Mouse (Mus musculus) kidney, embryonic 14.5 days (tissue): ENCODE measurements around the gene Slc5a9. TPM values are rescaled to one million over a fixed set of nuclear protein-coding genes. Genes with fewer than 3 reads are reported as not detected.
A peak's percentile ranks its signal among the peaks of the same experiment; 100 is the strongest.

ENCODE experiments used
- ATAC-seq: fragments of 200-750 bp; cut with Nextera tagmentation; 2 replicates; pipeline ENCODE4 v1.8.0; 2017; ENCODE audit warnings: moderate number of reproducible peaks, mild to moderate bottlenecking, moderate TSS enrichment, moderate library complexity; ENCODE audit not compliant: low FRiP score, low TSS enrichment
- H3K27ac ChIP-seq: fragments of 300-500 bp; sonication (generic); 2 replicates; pipeline ENCODE4 v1.5.1; 2014; ENCODE audit warnings: low read depth, mild to moderate bottlenecking, low read length, moderate library complexity, mixed read lengths
- H3K27me3 ChIP-seq: fragments of 300-500 bp; sonication (generic); 2 replicates; pipeline ENCODE4 v1.6.1; 2014; ENCODE audit warnings: mild to moderate bottlenecking, low read length; ENCODE audit not compliant: control insufficient read depth, insufficient read depth
- H3K36me3 ChIP-seq: fragments of 300-500 bp; sonication (generic); 2 replicates; pipeline ENCODE4 v1.6.1; 2014; ENCODE audit warnings: low read length, mixed read lengths; ENCODE audit not compliant: control insufficient read depth, insufficient read depth
- H3K4me1 ChIP-seq: fragments of 300-500 bp; sonication (generic); 2 replicates; pipeline ENCODE4 v1.6.1; 2014; ENCODE audit warnings: low read length, mixed read lengths; ENCODE audit not compliant: control insufficient read depth, insufficient read depth
- H3K4me2 ChIP-seq: fragments of 300-500 bp; sonication (generic); replicated peaks from 2 replicates; pipeline ENCODE4 v1.6.1; 2014; ENCODE audit warnings: low read depth, mild to moderate bottlenecking, low read length
- H3K4me3 ChIP-seq: fragments of 300-500 bp; sonication (generic); 2 replicates; pipeline ENCODE4 v1.5.1; 2014; ENCODE audit warnings: mild to moderate bottlenecking, low read length
- H3K9ac ChIP-seq: fragments of 300-500 bp; sonication (generic); 2 replicates; pipeline ENCODE4 v1.6.1; 2014; ENCODE audit warnings: low read depth, mild to moderate bottlenecking, low read length, moderate library complexity
- H3K9me3 ChIP-seq: fragments of 300-500 bp; sonication (generic); 2 replicates; pipeline ENCODE4 v1.6.1; 2016; ENCODE audit warnings: low read length; ENCODE audit not compliant: control insufficient read depth
- WGBS: fragments of 180-500 bp; shearing (Covaris S2); extraction: QIAGEN DNeasy Blood & Tissue Kit; methylation state at CpG from one replicate; pipeline ENCODE4 v1.1.7; 2014; 5-methylcytosine and 5-hydroxymethylcytosine counted together
- polyA plus RNA-seq: library from polyadenylated mRNA; unstranded; fragments of >200 nt; fragmentation: Nextera tagmentation; extraction: Ambion mirVana; gene quantifications from 2 replicates; pipeline ENCODE4 v1.2.1, GENCODE M21; 2014

The Slc5a9 gene
- polyA plus RNA-seq, 1 experiment from 2014 or later, result 1.6 TPM

GRCm38 (mm10) chr4:111886018-111886417 lies 16.7 kb downstream of the Slc5a9 start:
- ATAC-seq, result peak; percentile 81
- Histone ChIP-seq H3K36me3 (no peaks in the 10 kb centered on the region), H3K27me3 (no peaks in the 10 kb centered on the region), H3K27ac (no peak overlapping the region), H3K4me3 (no peak overlapping the region), H3K4me2 (peak overlapping the region; percentile 24; the same call in 1 of the 2 replicates), H3K9me3 (no peaks in the 10 kb centered on the region), H3K4me1 (0 out of 2 replicates have a peak, but pooled peaks cover 3% of the 10 kb centered on the region), H3K9ac (no peak overlapping the region)
- 9% methylated on average over 7 of the region's 7 CpGs for WGBS

GRCm38 (mm10) chr4:111883543-111883942 lies 19.2 kb downstream of the Slc5a9 start:
- no peaks in the 10 kb centered on the region for H3K9me3 ChIP-seq
- no peak for ATAC-seq

GRCm38 (mm10) chr4:111880112-111880875 lies 22.4 kb downstream of the Slc5a9 start:
- no peaks in the 10 kb centered on the region for H3K9me3 ChIP-seq
- no peak overlapping the region for H3K9ac ChIP-seq
- no peak for ATAC-seq
- H3K4me1 ChIP-seq, result peaks cover 6% of the 10 kb centered on the region; the same call in 1 of the 2 replicates
- H3K4me3 ChIP-seq, result no peak overlapping the region
- no peak overlapping the region for H3K27ac ChIP-seq
- H3K36me3 ChIP-seq, result no peaks in the 10 kb centered on the region
- no peak overlapping the region for H3K4me2 ChIP-seq
- no peaks in the 10 kb centered on the region for H3K27me3 ChIP-seq
- WGBS, result 36% methylated on average over 4 of the region's 4 CpGs

More at GRCm38 (mm10) chr4:111883543-111883942, 19.2 kb downstream of the Slc5a9 start:
- Histone ChIP-seq H3K27ac (no peak overlapping the region), H3K4me2 (no peak overlapping the region), H3K27me3 (no peaks in the 10 kb centered on the region), H3K4me3 (no peak overlapping the region), H3K36me3 (no peaks in the 10 kb centered on the region), H3K4me1 (peaks cover 9% of the 10 kb centered on the region; the same call in 1 of the 2 replicates), H3K9ac (no peak overlapping the region)
- WGBS, result 88% methylated on average over 12 of the region's 12 CpGs

- Histone ChIP-seq H3K27ac (no peak overlapping the region), H3K4me1 (no peaks in the 10 kb centered on the region), H3K36me3 (no peaks in the 10 kb centered on the region), H3K4me3 (no peak overlapping the region), H3K9me3 (no peaks in the 10 kb centered on the region), H3K27me3 (no peaks in the 10 kb centered on the region), H3K9ac (no peak overlapping the region), H3K4me2 (no peak overlapping the region)
- no peak for ATAC-seq
- WGBS, result 91% methylated on average over 2 of the region's 2 CpGs
These were observed 34.8 kb downstream of the Slc5a9 start for GRCm38 (mm10) chr4:111867743-111868401.

GRCm38 (mm10) chr4:111866701-111867100 lies 36.0 kb downstream of the Slc5a9 start:
- no peaks in the 10 kb centered on the region for H3K27me3 ChIP-seq
- 90% methylated on average over 5 of the region's 5 CpGs for WGBS
- no peak for ATAC-seq
- no peaks in the 10 kb centered on the region for H3K9me3 ChIP-seq
- no peaks in the 10 kb centered on the region for H3K36me3 ChIP-seq
- no peak overlapping the region for H3K9ac ChIP-seq
- no peak overlapping the region for H3K4me2 ChIP-seq
- H3K4me3 ChIP-seq, result no peak overlapping the region
- H3K27ac ChIP-seq, result no peak overlapping the region
- H3K4me1 ChIP-seq, result no peaks in the 10 kb centered on the region

- no peak overlapping the region for H3K4me3 ChIP-seq
- H3K4me2 ChIP-seq, result no peak overlapping the region
- H3K4me1 ChIP-seq, result no peaks in the 10 kb centered on the region
- no peak overlapping the region for H3K27ac ChIP-seq
- no peaks in the 10 kb centered on the region for H3K9me3 ChIP-seq
- no peaks in the 10 kb centered on the region for H3K36me3 ChIP-seq
- no peak for ATAC-seq
- no peak overlapping the region for H3K9ac ChIP-seq
- H3K27me3 ChIP-seq, result no peaks in the 10 kb centered on the region
These were observed 50.1 kb downstream of the Slc5a9 start for GRCm38 (mm10) chr4:111852626-111853025.

- no peaks in the 10 kb centered on the region for H3K27me3 ChIP-seq
- no peak overlapping the region for H3K4me3 ChIP-seq
- H3K4me1 ChIP-seq, result no peaks in the 10 kb centered on the region
- H3K36me3 ChIP-seq, result no peaks in the 10 kb centered on the region
- H3K27ac ChIP-seq, result no peak overlapping the region
- no peak overlapping the region for H3K4me2 ChIP-seq
- H3K9ac ChIP-seq, result no peak overlapping the region
- 95% methylated on average over 6 of the region's 6 CpGs for WGBS
- ATAC-seq, result no peak
- no peaks in the 10 kb centered on the region for H3K9me3 ChIP-seq
These were observed 63.8 kb downstream of the Slc5a9 start for GRCm38 (mm10) chr4:111838882-111839281.
